Mouse (Mus musculus): ENCODE measurements around the gene Zar1l. TPM values are rescaled to one million over a fixed set of nuclear protein-coding genes. Genes with fewer than 3 reads are reported as not detected.

Gene Zar1l
- not detected in 2 replicates for polyA plus RNA-seq (2012; rRNA removed; ENCODE audit: low replicate concordance)

DNA sequence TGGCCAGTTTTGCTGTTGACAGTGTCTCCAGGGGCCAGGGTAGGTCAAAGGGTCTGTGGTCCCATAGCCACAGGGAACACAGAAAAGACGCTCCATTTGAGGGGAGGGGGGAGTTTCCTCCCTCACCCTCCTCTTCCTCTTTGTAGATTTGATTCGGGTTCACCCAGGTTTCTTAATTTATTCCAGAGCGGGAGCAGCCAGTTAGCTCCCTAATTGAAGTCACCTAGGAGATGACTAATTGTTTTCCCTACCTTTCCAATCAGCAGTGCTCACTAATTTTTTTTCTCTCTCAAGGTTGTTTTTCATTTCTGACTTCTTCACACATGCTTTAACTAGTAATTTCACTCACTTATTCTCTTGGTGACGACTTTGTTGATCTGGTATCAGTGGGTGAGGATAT, at the start of gene Zar1l:
Gene Zar1l, minus strand, starts transcription at position 101 of the 400 bp plus-strand sequence.

GRCm38 (mm10) chr5:150521937-150522866, 4.2 kb upstream of the Zar1l start, which contains the start of gene Brca2:
Gene Brca2 (plus strand): TSS chr5:150522630.

Other genes starting within 250 kb of the Zar1l start
- gene Brca2, start 4.5 kb upstream of the Zar1l start, polyA plus RNA-seq (2012; rRNA removed; ENCODE audit: low replicate concordance), result 1.3 and 2.2 TPM in 2 replicates
- 30.8 and 38.9 TPM in 2 replicates for gene N4bp2l1, start 79.0 kb upstream of the Zar1l start, polyA plus RNA-seq (2012; rRNA removed; ENCODE audit: low replicate concordance)
- 4.4 and 7.8 TPM in 2 replicates for gene N4bp2l2, start 148.0 kb upstream of the Zar1l start, polyA plus RNA-seq (2012; rRNA removed; ENCODE audit: low replicate concordance)
- 3.0 and 6.9 TPM in 2 replicates for gene Pds5b, start 155.6 kb upstream of the Zar1l start, polyA plus RNA-seq (2012; rRNA removed; ENCODE audit: low replicate concordance)